In the genomic region with DNA sequence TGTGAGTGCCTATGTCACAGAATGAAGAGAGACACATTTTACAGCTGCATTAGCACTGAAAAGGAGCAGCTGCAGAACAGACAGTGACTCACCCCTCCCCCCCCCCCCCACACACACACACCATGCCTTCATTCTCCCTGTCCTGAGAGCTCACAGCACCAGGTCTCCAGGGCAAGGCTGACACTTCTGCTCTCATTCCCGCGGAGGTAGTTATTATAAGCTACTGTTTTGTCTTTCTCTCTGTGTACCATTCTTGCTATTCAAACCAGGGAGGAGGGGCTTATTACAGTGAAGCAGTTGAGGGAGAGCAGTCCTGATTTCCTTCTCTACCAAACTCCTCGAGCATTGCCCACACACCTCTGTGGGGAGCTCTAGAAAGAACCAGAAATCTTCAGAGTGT, we compare ENCODE assay signal across 22 mouse cellular contexts. TPM values are rescaled to one million over a fixed set of nuclear protein-coding genes. Genes with fewer than 3 reads are reported as not detected.
DNase-seq lines count a peak whose midpoint lies in the region; ATAC-seq and TF ChIP-seq lines count a peak whose summit lies in the region.
"Had no signal": no experiment of that assay in that cellular context is flagged by ENCODE, and none has a peak within 500 bp of the region (broad histone marks: within the 10 kb centered on the region; RNA-seq: fewer than 3 reads in every experiment).

No protein-coding gene starts in this region.

- H3K9me3 ChIP-seq in limb, embryonic 14.5 days (ENCODE audit: control insufficient read depth, low read length), result no peaks in the 10 kb centered on the region
- H3K9me3 ChIP-seq in limb, embryonic 10.5 days (replicated peaks), result no peaks in the 10 kb centered on the region
- no peaks in the 10 kb centered on the region for H3K9me3 ChIP-seq in forebrain, embryonic 13.5 days (replicated peaks)
- H3K9me3 ChIP-seq in hindbrain, postnatal 0 days (ENCODE audit: low read length), result no peaks in the 10 kb centered on the region
- H3K9me3 ChIP-seq: G1E had no signal

- TF ChIP-seq CTCF in hindbrain, postnatal 0 days (IDR thresholded peaks at IDR 0.05; ENCODE audit: low read depth), result no peak

- no peak for TF ChIP-seq POLR2A in limb, embryonic 14.5 days (IDR thresholded peaks at IDR 0.05; ENCODE audit: borderline replicate concordance, extremely low read depth, insufficient read depth, insufficient read length)

- no peak for DNase-seq in limb, embryonic 14.5 days (ENCODE audit: low spot score)
- no peak for DNase-seq in limb, embryonic 10.5 days (ENCODE audit: low spot score)
- DNase-seq in Muller cell, postnatal 12 days (ENCODE audit: inconsistent ontology term), result peak; percentile 59
- no peak for DNase-seq in hindbrain, postnatal 0 days (ENCODE audit: low spot score)
- no peak for DNase-seq in gastrocnemius, adult 18-20 months (ENCODE audit: low spot score)
- DNase-seq in adrenal gland, postnatal 10 days, result no peak
- DNase-seq in layer of hippocampus, postnatal 10 days (ENCODE audit: low spot score in 2 of 2), result no peak
- DNase-seq: adrenal gland, postnatal 14 days; cerebellum, adult 9-10 months; gastrocnemius, adult 2 months; kidney, postnatal 14 days; spleen, adult 18-20 months had no signal

- H3K4me2 ChIP-seq in limb, embryonic 14.5 days (replicated peaks; ENCODE audit: low read depth, low read length, severe bottlenecking), result no peak overlapping the region
- no peak overlapping the region for H3K4me2 ChIP-seq in forebrain, embryonic 13.5 days
- H3K4me2 ChIP-seq in hindbrain, postnatal 0 days (ENCODE audit: low read depth, low read length), result no peak overlapping the region

- 0 out of 2 replicates have a peak, but pooled peaks have one; percentile 41 for ATAC-seq in limb, embryonic 14.5 days (ENCODE audit: low FRiP score, low read depth)
- ATAC-seq in forebrain, embryonic 13.5 days, result peak; percentile 43
- ATAC-seq in hindbrain, postnatal 0 days, result 0 out of 2 replicates have a peak, but pooled peaks have one; percentile 55
- ATAC-seq: intestine, embryonic 16.5 days; lung, postnatal 0 days had no signal

- no peaks in the 10 kb centered on the region for H3K27me3 ChIP-seq in limb, embryonic 14.5 days (ENCODE audit: control insufficient read depth, insufficient read depth, low read length)
- no peaks in the 10 kb centered on the region for H3K27me3 ChIP-seq in limb, embryonic 10.5 days (ENCODE audit: low read depth, poor library complexity, severe bottlenecking)
- no peaks in the 10 kb centered on the region for H3K27me3 ChIP-seq in forebrain, embryonic 13.5 days
- H3K27me3 ChIP-seq in hindbrain, postnatal 0 days (ENCODE audit: insufficient read depth, low read length), result no peaks in the 10 kb centered on the region

- WGBS in limb, embryonic 14.5 days, result 40% methylated on average over 3 of the region's 3 CpGs
- WGBS in limb, embryonic 10.5 days, result 55% methylated on average over 3 of the region's 3 CpGs
- 31% methylated on average over 3 of the region's 3 CpGs for WGBS in forebrain, embryonic 13.5 days
- WGBS in hindbrain, postnatal 0 days, result 7% methylated on average over 3 of the region's 3 CpGs

- no peak overlapping the region for H3K4me3 ChIP-seq in limb, embryonic 14.5 days (replicated peaks; ENCODE audit: low read length)
- H3K4me3 ChIP-seq in limb, embryonic 10.5 days, result no peak overlapping the region
- no peak overlapping the region for H3K4me3 ChIP-seq in forebrain, embryonic 13.5 days
- no peak overlapping the region for H3K4me3 ChIP-seq in hindbrain, postnatal 0 days (ENCODE audit: low read length)
- H3K4me3 ChIP-seq: erythroblast, embryonic 14.5 days; gastrocnemius, adult 2 months had no signal

- H3K36me3 ChIP-seq in limb, embryonic 14.5 days (ENCODE audit: control insufficient read depth, insufficient read depth, low read length), result no peaks in the 10 kb centered on the region
- no peaks in the 10 kb centered on the region for H3K36me3 ChIP-seq in limb, embryonic 10.5 days
- H3K36me3 ChIP-seq in forebrain, embryonic 13.5 days (ENCODE audit: poor library complexity, severe bottlenecking), result no peaks in the 10 kb centered on the region
- H3K36me3 ChIP-seq in hindbrain, postnatal 0 days (ENCODE audit: insufficient read depth, low read length), result no peaks in the 10 kb centered on the region
- H3K36me3 ChIP-seq: G1E had no signal

- no peak overlapping the region for H3K9ac ChIP-seq in limb, embryonic 14.5 days (ENCODE audit: low read depth, low read length, severe bottlenecking)
- no peak overlapping the region for H3K9ac ChIP-seq in forebrain, embryonic 13.5 days
- H3K9ac ChIP-seq in hindbrain, postnatal 0 days (replicated peaks; ENCODE audit: low read length), result no peak overlapping the region
- H3K9ac ChIP-seq: liver, embryonic 14.5 days had no signal

- H3K27ac ChIP-seq in limb, embryonic 14.5 days (replicated peaks; ENCODE audit: low read depth, low read length), result no peak overlapping the region
- H3K27ac ChIP-seq in limb, embryonic 10.5 days, result no peak overlapping the region
- no peak overlapping the region for H3K27ac ChIP-seq in forebrain, embryonic 13.5 days
- H3K27ac ChIP-seq in hindbrain, postnatal 0 days, result no peak overlapping the region
- H3K27ac ChIP-seq: gastrocnemius, adult 2 months; liver, embryonic 14.5 days had no signal

- H3K4me1 ChIP-seq in limb, embryonic 14.5 days (ENCODE audit: control insufficient read depth, insufficient read depth, low read length), result no peaks in the 10 kb centered on the region
- no peaks in the 10 kb centered on the region for H3K4me1 ChIP-seq in limb, embryonic 10.5 days
- peaks cover 6% of the 10 kb centered on the region; the same call in 1 of the 2 replicates for H3K4me1 ChIP-seq in forebrain, embryonic 13.5 days
- H3K4me1 ChIP-seq in hindbrain, postnatal 0 days (ENCODE audit: insufficient read depth, low read length), result no peaks in the 10 kb centered on the region

RNA-seq across cellular contexts. Expression of gene Dnah3, which starts 25.9 kb away (rescaled TPM):
- not detected in 2 replicates for polyA plus RNA-seq in limb, embryonic 14.5 days (2012; rRNA removed)
- polyA plus RNA-seq in limb, embryonic 14.5 days (2014; fragmentation: Nextera tagmentation; extraction: Ambion mirVana), result 0.01 TPM in 1 of 2 replicates, not detected in the other
- polyA plus RNA-seq in limb, embryonic 10.5 days (2016; fragmentation: Nextera tagmentation; extraction: Ambion mirVana), result not detected in 2 replicates
- polyA plus RNA-seq in forebrain, embryonic 13.5 days (2015; fragmentation: Nextera tagmentation; extraction: Ambion mirVana), result 0.21 and 0.27 TPM in 2 replicates
- 0.11 and 0.31 TPM in 2 replicates for total RNA-seq in hindbrain, postnatal 0 days (2014; rRNA removed)
- polyA plus RNA-seq in hindbrain, postnatal 0 days (2015; fragmentation: Nextera tagmentation; extraction: Ambion mirVana), result 0.03 and 0.08 TPM in 2 replicates
- under 1 TPM; 0.02 to 0.30 TPM for total RNA-seq in gastrocnemius, adult 18-20 months (2021)
- under 1 TPM in 1 of 2 experiments, not detected in 1; 0.12 TPM for total RNA-seq in adrenal gland, postnatal 10 days (2021)
- total RNA-seq in layer of hippocampus, postnatal 10 days (2021), result under 1 TPM; 0.37 to 0.42 TPM
- total RNA-seq: adrenal gland, postnatal 14 days; heart, postnatal 25 days; megakaryocyte, adult 5-6 weeks had no signal
- polyA plus RNA-seq: G1E; intestine, embryonic 16.5 days; limb, embryonic 11.5 days; liver, embryonic 14.5 days; stomach, embryonic 16.5 days had no signal

RNA-seq across cellular contexts. Expression of gene Tmem159, which starts 33.0 kb away (rescaled TPM):
- 11.7 and 14.2 TPM in 2 replicates for polyA plus RNA-seq in limb, embryonic 14.5 days (2012; rRNA removed)
- polyA plus RNA-seq in limb, embryonic 14.5 days (2014; fragmentation: Nextera tagmentation; extraction: Ambion mirVana), result 22.0 and 28.9 TPM in 2 replicates
- 13.6 and 14.6 TPM in 2 replicates for polyA plus RNA-seq in limb, embryonic 10.5 days (2016; fragmentation: Nextera tagmentation; extraction: Ambion mirVana)
- polyA plus RNA-seq in forebrain, embryonic 13.5 days (2015; fragmentation: Nextera tagmentation; extraction: Ambion mirVana), result 5.6 and 5.7 TPM in 2 replicates
- 20.2 and 21.4 TPM in 2 replicates for total RNA-seq in hindbrain, postnatal 0 days (2014; rRNA removed)
- 23.0 and 26.5 TPM in 2 replicates for polyA plus RNA-seq in hindbrain, postnatal 0 days (2015; fragmentation: Nextera tagmentation; extraction: Ambion mirVana)
- total RNA-seq in gastrocnemius, adult 18-20 months (2021), result 10 to 100 TPM; 11.4 to 17.4 TPM
- 10 to 100 TPM; 35.8 to 43.8 TPM for total RNA-seq in adrenal gland, postnatal 10 days (2021)
- total RNA-seq in layer of hippocampus, postnatal 10 days (2021), result 10 to 100 TPM; 16.8 to 17.4 TPM
- total RNA-seq: G1E had no signal
- polyA plus RNA-seq: erythroblast, embryonic 14.5 days; G1E had no signal
